Mouse (Mus musculus) lung, adult 2 months (tissue): ENCODE data around the gene Prpf3.

Source experiments
- CTCF ChIP-seq: fragments of 200-500 bp; IDR thresholded peaks from 2 replicates; pipeline ENCODE4 v1.5.1; 2011; ENCODE audit warnings: mild to moderate bottlenecking, low read length, control low read depth; ENCODE audit not compliant: insufficient read depth
- POLR2A ChIP-seq: fragments of 200-500 bp; IDR thresholded peaks from 2 replicates; pipeline ENCODE4 v1.6.1; 2011; ENCODE audit warnings: low read depth, mild to moderate bottlenecking, control low read depth, low read length, borderline replicate concordance; ENCODE audit errors: extremely low read depth

- TF ChIP-seq CTCF (no peak), POLR2A (no peak)
Measured at GRCm38 (mm10) chr3:95899800-95900524, 44.3 kb upstream of the Prpf3 start.
